Mouse (Mus musculus) ES-E14 (cell line): Measurements from ENCODE around the gene Acvr1.

Experiments
- CHD2 ChIP-seq: IDR thresholded peaks from 2 replicates; pipeline ENCODE4 v1.6.1; 2014; ENCODE audit warnings: mild to moderate bottlenecking, low read depth, low read length, inconsistent platforms
- HCFC1 ChIP-seq: IDR thresholded peaks from 2 replicates; pipeline ENCODE4 v1.6.1; 2012; ENCODE audit warnings: low read length, inconsistent platforms, borderline replicate concordance; ENCODE audit not compliant: insufficient read depth
- MAFK ChIP-seq: IDR thresholded peaks from 2 replicates; pipeline ENCODE4 v1.6.1; 2014; ENCODE audit warnings: mild to moderate bottlenecking, low read depth, low read length, inconsistent platforms; ENCODE audit not compliant: insufficient read depth
- ZC3H11A ChIP-seq: IDR thresholded peaks from 2 replicates; pipeline ENCODE4 v1.6.1; 2012; ENCODE audit warnings: low read depth, mild to moderate bottlenecking, inconsistent platforms, low read length, borderline replicate concordance
- ZNF384 ChIP-seq: IDR thresholded peaks from 2 replicates; pipeline ENCODE4 v1.6.1; 2012; ENCODE audit warnings: low read depth, low read length, inconsistent platforms

- no peak for TF ChIP-seq ZC3H11A
- no peak for TF ChIP-seq ZNF384
- no peak for TF ChIP-seq CHD2
- no peak for TF ChIP-seq HCFC1
- TF ChIP-seq MAFK, result no peak
Observed at GRCm38 (mm10) chr2:58552296-58552695, 14.7 kb downstream of the Acvr1 start.
